ENCODE assay signal across 8 mouse cellular contexts in the genomic region with DNA sequence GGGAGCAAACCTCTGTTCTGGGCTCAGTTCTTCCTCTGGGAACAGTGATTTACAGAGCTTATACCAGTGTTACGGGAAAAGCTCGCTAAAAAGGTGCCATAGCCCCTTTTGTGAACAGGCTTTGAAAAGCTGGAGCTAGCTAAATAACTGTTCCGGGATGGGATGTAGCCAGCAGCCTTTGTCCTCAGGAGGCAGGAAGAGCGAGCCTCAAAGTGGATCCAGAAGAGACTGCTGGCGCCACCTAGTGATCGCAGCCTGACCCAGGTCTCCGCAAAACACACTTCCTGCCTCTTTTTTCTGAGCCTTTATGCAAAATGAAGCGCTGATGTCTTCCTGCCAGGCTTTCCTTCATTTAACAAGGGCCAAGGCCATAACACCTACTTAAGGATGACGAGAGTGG. TPM values are rescaled to one million over a fixed set of nuclear protein-coding genes. Genes with fewer than 3 reads are reported as not detected.
DNase-seq lines count a peak whose midpoint lies in the region; ATAC-seq lines count a peak whose summit lies in the region.

No protein-coding gene starts in this region.

- peak; percentile 92 for DNase-seq in ZHBTc4 (ENCODE audit: low read depth, low spot score)
- DNase-seq in gastrocnemius, adult 8-10 months (ENCODE audit: low spot score in 2 of 2): peak; percentile 73 to 77
- DNase-seq in induced T-regulatory cell, adult 2 months (ENCODE audit: low read depth): peak; percentile 96
- peak; percentile 61 to 91 for DNase-seq in left cerebral cortex, adult 9 months (ENCODE audit: low spot score in 2 of 2)
- DNase-seq in right cerebral cortex, postnatal 14 days: peak; percentile 90
- DNase-seq in urinary bladder, postnatal 36 days (ENCODE audit: low spot score in 2 of 2): peak; percentile 79 to 87

- peak; percentile 59 for ATAC-seq in common myeloid progenitor, adult 5-6 weeks (replicated peaks; ENCODE audit: low read depth, poor library complexity, severe bottlenecking)
- peak; percentile 59 for ATAC-seq in megakaryocyte progenitor cell, adult 5-6 weeks (replicated peaks; ENCODE audit: poor library complexity)

RNA-seq across cellular contexts. Expression of a gene that starts 2.3 kb away (rescaled TPM):
- total RNA-seq in common myeloid progenitor, adult 5-6 weeks (2017): 424 and 475 TPM in 2 replicates
- total RNA-seq in gastrocnemius, adult 8-10 months (2022): 100 to 1,000 TPM; 116 to 144 (median 125) TPM
- 102 and 114 TPM in 2 replicates for total RNA-seq in megakaryocyte progenitor cell, adult 5-6 weeks (2015)
- 343 and 424 TPM in 2 replicates for total RNA-seq in megakaryocyte progenitor cell, adult 5-6 weeks (2017)

RNA-seq across cellular contexts. Expression of a gene that starts 2.7 kb away (rescaled TPM):
- total RNA-seq in common myeloid progenitor, adult 5-6 weeks (2017): 3.5 and 7.3 TPM in 2 replicates
- 1 to 10 TPM; 3.5 to 4.5 (median 3.6) TPM for total RNA-seq in gastrocnemius, adult 8-10 months (2022)
- total RNA-seq in megakaryocyte progenitor cell, adult 5-6 weeks (2015): 7.7 and 11.1 TPM in 2 replicates
- total RNA-seq in megakaryocyte progenitor cell, adult 5-6 weeks (2017): 5.5 and 5.9 TPM in 2 replicates

RNA-seq across cellular contexts. Expression of a gene that starts 25.6 kb away (rescaled TPM):
- 6.0 and 15.9 TPM in 2 replicates for total RNA-seq in common myeloid progenitor, adult 5-6 weeks (2017)
- 1 to 10 TPM in 2 of 4 experiments, under 1 TPM in 2; 0.80 to 1.7 (median 1.1) TPM for total RNA-seq in gastrocnemius, adult 8-10 months (2022)
- 37.8 and 38.7 TPM in 2 replicates for total RNA-seq in megakaryocyte progenitor cell, adult 5-6 weeks (2015)
- total RNA-seq in megakaryocyte progenitor cell, adult 5-6 weeks (2017): 8.2 and 10.5 TPM in 2 replicates

RNA-seq across cellular contexts. Expression of a gene that starts 25.8 kb away (rescaled TPM):
- total RNA-seq in common myeloid progenitor, adult 5-6 weeks (2017): 30.9 and 32.4 TPM in 2 replicates
- 1 to 10 TPM; 7.6 to 8.3 (median 7.8) TPM for total RNA-seq in gastrocnemius, adult 8-10 months (2022)
- 27.5 and 28.6 TPM in 2 replicates for total RNA-seq in megakaryocyte progenitor cell, adult 5-6 weeks (2015)
- 28.8 and 29.6 TPM in 2 replicates for total RNA-seq in megakaryocyte progenitor cell, adult 5-6 weeks (2017)

RNA-seq across cellular contexts. Expression of a gene that starts 31.2 kb away (rescaled TPM):
- not detected in 2 replicates for total RNA-seq in common myeloid progenitor, adult 5-6 weeks (2017)
- total RNA-seq in gastrocnemius, adult 8-10 months (2022): not detected
- total RNA-seq in megakaryocyte progenitor cell, adult 5-6 weeks (2015): 0.10 TPM in 2 replicates
- 0.51 TPM in 1 of 2 replicates, not detected in the other for total RNA-seq in megakaryocyte progenitor cell, adult 5-6 weeks (2017)

Comparison
In these comparisons a context has a peak if more than half of its experiments do, and no peak if none do; other contexts are left out.
1. Peak in every context shown above with its lines: DNase-seq and ATAC-seq.